Mouse (Mus musculus) fat pad, adult 2 months (tissue): ENCODE data around the gene Aym1.
"Not testable (repeated sequence)": the region's sequence is repeated elsewhere in the genome, so short reads cannot be mapped to it uniquely, and the experiment has no call there.

Experiments
- DNase-seq: peaks from one replicate; pipeline ENCODE4 v3.0.0-alpha.2; 2011; ENCODE audit warnings: low read depth, low spot score; ENCODE audit errors: extremely low read depth

Aym1 gene

GRCm38 (mm10) chr5:113357186-113357585, at the start of gene Aym1:
TSS of gene Aym1 (plus strand) at chr5:113357294.
- no peak for DNase-seq

DNA sequence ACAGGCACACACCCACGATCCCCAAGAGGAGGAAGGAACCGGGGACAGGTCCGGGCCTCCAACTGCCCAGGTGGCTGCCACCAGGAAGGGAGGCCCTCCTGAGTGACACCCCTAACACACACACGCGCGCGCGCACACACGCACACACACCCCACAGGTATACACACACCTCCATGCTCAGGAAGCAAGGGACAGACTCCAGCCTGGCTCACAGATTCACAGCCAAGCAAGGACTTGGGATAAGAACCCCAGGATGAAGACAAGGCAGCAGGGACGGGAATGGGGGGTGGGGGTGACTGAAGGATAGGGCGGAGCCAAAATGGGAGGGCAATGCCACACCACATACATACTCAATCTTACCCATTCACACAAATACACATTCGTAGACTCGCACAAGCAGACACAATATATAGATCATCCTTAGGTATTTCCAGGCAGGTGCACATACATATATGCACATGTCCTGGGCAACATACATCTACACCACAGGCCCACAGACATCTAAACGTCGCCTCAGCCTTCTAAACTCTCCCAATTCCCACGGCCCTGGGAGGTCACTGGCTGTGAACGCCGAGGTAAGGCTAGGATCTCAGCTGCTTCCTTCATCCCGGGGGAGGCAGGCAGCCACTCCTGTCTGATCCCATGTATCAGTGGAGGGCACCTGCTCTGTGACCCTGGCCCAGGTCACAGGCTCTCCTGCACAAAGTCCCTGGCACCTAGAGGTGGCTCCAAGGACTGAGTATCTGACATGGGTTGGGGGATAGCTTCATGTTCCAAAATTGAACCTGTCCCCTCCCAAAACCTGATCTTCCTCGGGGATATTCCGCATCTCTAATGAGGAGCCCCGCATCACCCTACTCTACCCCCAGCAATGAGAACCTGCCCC, 47.4 kb upstream of the Aym1 start:
- no peak for DNase-seq

GRCm38 (mm10) chr5:113310377-113311003, 46.6 kb upstream of the Aym1 start, which contains the start of gene Sgsm1:
TSS of gene Sgsm1 (minus strand) at chr5:113310786.
- DNase-seq, result no peak

DNA sequence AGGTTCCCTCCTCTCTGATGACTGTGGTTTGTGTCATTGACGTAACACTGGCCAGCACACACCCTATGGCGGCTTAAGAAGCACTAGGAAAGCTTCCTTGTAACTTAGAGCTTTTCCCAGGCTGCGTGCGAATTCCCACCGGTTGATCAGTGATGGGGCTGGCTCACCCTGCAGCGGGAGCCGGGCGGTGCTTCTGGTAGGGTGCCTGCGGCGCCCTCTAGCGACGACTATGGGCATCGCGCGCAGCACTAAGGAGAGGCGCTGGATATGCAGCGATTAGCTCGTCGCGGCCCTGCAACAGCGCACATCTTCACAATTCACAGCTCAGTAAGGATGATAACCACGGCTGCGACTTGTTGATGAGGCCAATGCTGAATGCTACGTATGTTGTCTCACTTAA, 43.1 kb upstream of the Aym1 start:
- DNase-seq, result no peak

GRCm38 (mm10) chr5:113323784-113324638, 33.1 kb upstream of the Aym1 start:
- DNase-seq, result no peak

- no peak for DNase-seq
Observed at GRCm38 (mm10) chr5:113329463-113329862, 27.6 kb upstream of the Aym1 start.

DNA sequence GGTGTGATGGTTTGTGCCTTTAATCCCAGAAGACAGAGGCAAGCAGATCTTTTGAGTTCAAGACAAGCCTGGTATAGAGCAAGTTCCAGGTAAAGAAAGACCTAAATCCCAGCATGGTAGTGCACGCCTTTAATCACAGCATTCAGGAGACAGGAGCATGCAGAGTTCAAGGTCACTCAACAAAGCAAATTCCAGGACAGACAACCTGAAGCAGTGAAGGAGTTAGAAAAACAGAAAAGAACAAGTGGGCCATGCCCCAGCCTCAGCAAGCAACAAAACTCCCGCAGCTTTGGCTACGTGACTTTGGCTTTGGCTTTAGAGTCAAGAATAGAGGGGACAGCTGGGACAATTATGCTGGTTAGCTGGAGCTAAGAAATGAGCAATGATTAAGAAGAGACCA, 26.9 kb upstream of the Aym1 start:
- DNase-seq, result no peak

DNA sequence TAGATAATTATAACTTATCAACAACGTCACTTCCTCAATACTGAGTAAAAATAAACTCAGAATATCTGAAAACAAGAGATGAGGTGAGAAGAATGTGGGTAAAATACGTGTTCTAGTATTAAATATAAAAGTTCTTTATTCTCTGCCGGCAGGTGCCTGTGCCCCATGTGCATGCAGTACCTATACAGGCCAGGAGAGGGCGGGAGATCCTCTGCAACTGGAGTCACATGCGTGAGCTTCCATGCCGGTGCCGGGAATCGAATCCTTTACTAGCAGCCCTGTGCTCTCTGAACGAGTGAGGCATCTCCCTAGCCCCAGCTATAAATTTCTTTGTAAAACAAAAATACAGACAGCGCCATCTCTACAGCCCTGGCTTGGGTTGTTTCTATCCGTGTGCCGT, 24.9 kb upstream of the Aym1 start:
- no peak for DNase-seq

DNA sequence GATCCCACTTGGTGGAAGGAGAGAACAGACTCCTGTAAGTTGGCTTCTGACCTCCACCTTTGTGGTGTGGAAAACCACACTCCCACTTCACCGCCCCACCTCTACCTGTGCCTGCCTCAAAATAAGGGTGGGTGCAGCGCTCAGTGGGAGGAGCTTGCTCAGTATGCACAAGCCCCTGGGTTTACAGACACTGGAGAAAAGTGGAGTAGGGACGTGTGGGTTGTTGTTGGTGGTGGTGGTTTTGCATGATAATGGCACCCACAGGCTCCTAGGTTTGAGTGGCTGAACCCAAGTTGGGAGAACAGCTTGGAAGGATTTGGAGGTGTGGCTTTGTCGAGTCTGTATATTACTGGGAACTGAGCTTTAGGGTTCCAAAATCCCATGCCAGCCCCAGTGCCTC, 24.2 kb upstream of the Aym1 start:
- DNase-seq, result no peak

DNA sequence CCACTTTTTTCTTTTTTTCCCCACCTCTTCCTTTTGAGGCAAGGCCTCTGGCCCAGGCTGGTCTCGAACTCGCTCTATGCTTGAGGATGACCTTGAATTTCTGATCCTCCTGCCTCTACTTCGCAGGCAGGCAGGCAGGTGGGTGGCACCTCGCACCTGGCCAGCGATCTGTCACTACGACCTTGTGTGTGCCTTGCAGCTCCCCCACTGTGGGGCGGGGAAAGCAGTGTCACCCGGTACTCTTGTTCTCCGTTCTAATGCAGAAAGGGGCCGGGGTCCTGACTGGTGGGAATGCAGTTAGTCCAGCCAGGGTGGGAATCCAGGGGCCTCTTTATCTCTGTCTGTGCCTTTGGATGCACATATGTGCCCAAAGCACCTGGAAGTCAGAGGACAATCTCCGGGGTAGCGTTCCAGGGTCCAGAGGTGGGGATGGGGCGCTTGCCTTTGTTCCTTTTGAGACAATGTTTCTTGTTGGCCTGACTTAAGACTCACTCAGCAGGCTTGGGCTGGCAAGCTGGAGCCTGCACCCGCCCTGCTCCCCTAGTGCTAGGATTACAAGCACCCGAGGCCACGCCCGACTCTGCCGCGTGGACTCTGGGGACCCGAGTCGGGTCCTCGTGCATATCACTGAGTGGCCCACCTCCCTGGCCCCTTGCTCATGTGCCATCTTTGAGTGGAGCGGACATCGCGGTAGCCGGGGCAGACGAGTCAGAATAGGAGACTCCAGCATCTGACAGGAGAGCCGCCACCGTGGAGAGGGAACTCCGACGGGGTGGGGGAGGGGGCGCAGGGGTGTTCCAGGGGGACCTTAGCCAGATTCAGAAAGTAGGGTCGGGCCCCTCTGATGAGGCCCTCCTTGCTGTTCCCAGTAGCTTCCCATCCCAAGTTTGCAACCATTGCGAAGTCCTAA, 22.2 kb upstream of the Aym1 start:
- DNase-seq, result no peak

DNA sequence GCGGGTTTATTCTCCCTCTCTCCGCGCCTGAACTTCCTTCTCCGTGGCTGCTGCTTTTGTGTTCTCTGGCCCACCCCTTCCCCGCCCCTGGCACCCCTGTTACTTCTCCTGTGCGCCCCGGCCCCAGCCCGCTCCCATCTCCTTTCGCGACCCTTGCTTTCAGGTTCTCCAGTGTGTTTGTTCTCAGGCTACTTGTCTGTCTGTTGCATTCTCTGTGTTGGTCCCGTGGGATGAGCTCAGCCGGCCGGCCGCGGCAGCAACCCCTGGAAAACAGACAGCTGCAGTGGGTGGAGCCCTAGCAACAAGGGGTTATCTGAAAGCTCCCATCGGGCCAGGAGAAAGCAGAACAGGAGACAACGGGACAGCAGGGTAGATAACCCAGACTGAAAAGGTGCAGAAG, 21.4 kb upstream of the Aym1 start:
- no peak for DNase-seq

GRCm38 (mm10) chr5:113336281-113336680, 20.8 kb upstream of the Aym1 start:
- no peak for DNase-seq

GRCm38 (mm10) chr5:113344635-113345386, 12.3 kb upstream of the Aym1 start:
- no peak for DNase-seq

GRCm38 (mm10) chr5:113345781-113346180, 11.3 kb upstream of the Aym1 start:
- DNase-seq, result no peak

- DNase-seq, result not testable (repeated sequence)
Observed at GRCm38 (mm10) chr5:113346651-113347050, 10.4 kb upstream of the Aym1 start.

DNA sequence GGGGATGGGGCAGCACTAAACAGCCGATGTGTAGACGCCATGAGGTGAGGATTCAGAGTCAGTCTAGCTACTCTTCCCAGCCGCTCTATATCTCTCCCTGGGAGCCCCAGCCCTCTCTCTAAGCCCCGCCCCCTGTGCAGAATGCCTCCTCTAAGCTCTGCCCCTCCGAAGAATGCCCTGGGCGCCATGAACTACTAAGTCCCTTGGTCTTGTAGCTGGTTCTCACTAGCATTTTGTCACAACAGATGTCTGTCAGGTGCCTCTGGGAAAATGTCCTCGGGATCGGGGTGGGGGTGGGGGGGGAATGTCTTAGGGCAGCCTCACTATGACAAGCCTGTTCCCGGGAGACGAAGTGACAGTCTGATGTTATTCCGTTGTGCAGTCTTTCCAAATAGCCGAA, 9.5 kb upstream of the Aym1 start:
- DNase-seq, result no peak

GRCm38 (mm10) chr5:113348597-113348996, 8.5 kb upstream of the Aym1 start:
- DNase-seq, result no peak

DNA sequence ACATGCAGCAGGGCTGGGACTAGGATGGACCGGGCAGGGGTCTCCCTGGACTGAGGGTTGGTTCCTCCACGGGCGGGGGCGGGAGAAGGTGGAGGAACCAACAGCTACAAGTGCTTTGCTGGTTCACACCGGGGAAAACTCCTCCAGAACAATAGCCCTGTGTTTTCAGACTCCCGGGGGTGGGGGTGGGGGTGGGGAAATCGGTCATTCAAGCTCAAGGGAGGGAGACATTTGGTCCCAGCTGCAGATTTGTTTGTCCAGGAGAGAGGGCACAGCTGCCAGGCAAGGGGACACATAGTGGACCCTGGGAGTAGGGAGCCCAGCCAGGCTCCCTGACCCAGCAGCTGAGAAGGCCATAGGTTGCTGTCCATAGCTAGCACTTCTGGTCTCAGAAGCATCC, 7.9 kb upstream of the Aym1 start:
- DNase-seq, result no peak

- DNase-seq, result no peak
Observed at GRCm38 (mm10) chr5:113349810-113350209, 7.3 kb upstream of the Aym1 start.

DNA sequence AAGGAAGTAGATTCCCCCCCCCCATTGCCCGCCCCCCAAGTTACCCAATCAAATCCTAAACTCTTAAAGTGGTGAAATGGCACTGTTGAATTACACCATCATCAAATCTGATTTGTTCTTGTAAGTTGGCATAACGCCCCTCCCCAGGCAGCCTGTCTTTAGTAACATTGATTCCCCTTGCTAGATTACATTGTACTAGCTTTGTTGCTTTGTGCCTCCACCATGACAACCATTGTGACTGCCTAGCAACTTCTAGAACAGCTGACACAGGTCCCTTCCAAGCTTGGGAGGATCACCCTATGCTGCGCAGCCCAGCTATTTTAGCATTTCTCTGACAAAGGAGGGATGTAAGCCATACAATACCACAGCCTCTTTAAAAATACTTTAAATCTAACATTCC, 5.3 kb upstream of the Aym1 start:
- DNase-seq, result no peak
